Mouse (Mus musculus) testis, postnatal 14 days (tissue): Measurements from ENCODE around the gene Ccs.
"Not testable (repeated sequence)": the region's sequence is repeated elsewhere in the genome, so short reads cannot be mapped to it uniquely, and the experiment has no call there.

Experiments
- DNase-seq: peaks from one replicate; pipeline ENCODE4 v3.0.0; 2021; ENCODE audit warnings: low spot score

Ccs gene

GRCm38 (mm10) chr19:4839149-4839548, at the start of gene Ccs, which contains the start of gene Ccdc87:
Gene Ccs (minus strand): TSS chr19:4839332.
Gene Ccdc87 (plus strand): TSS chr19:4839366.
- peak; percentile 95 for DNase-seq

DNA sequence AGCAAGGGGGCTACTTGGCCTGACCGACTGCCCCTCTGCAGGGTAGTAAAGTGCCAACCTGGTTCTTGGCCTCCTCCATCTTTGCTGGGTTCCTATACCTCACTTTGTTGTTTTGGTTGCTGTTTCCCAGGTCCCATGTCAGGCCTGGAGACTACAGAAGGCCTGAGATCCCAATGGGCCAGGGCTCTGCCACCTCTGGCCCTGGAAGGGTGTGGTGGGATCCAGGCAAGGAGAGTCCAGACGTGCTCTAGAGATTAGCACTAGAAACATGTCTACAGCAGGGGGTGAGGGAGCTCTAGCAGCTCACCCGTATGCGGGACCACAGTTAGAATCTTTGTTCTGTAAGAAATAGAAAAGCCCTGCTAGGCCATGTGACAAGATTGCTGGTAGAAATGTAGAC, 44.8 kb upstream of the Ccs start:
- DNase-seq, result no peak

GRCm38 (mm10) chr19:4879324-4879703, 40.2 kb upstream of the Ccs start:
- DNase-seq, result no peak

DNA sequence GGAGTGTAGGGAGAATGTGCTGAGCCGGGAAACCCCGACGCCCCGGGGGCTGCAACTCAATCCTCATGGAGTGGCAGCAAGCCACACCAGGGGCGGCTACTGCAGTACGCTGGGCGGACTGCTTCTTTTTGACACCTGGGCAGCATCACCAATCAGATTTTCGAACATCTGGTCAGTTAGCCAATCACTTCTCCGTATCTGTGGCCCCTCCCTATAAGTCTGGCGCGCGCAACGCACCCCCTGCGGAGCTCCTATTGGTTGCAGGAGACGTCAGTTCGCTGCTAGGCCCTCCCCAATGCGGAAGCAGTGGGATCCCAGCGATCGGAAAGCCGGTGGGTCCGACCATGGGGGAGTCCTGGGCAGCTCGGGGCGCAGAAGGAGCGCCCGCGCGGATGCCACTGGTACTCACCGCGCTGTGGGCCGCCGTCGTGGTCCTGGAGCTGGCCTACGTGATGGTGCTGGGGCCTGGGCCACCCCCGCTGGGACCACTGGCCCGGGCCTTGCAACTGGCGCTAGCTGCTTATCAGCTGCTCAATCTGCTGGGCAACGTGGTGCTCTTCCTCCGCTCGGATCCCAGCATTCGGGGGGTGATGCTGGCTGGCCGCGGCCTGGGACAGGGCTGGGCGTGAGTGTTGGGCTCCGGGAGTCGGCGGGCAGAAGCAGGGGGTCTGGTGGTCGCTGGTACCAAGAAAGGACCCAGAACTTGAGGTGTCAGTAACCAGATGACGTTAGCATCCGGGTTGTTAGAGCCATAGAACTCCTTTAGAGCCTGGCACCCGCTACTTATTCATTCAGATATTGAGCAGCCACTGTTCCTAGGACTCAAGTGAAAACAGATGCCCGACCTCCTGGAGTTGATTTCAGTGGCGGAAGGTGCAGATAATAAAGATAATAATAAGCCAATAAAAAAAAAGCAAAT, 39.5 kb upstream of the Ccs start, which contains the start of gene Zdhhc24:
Gene Zdhhc24, plus strand, starts transcription at position 264 of the 919 bp plus-strand sequence.
- DNase-seq, result peak; percentile 95

GRCm38 (mm10) chr19:4877785-4878184, 38.7 kb upstream of the Ccs start, which contains the start of gene Actn3:
Gene Actn3 (minus strand): TSS chr19:4877909.
- DNase-seq, result peak; percentile 75

GRCm38 (mm10) chr19:4876755-4877154, 37.6 kb upstream of the Ccs start:
- DNase-seq, result no peak

GRCm38 (mm10) chr19:4876241-4876640, 37.1 kb upstream of the Ccs start:
- DNase-seq, result no peak

- DNase-seq, result not testable (repeated sequence)
Observed at GRCm38 (mm10) chr19:4874613-4875012, 35.5 kb upstream of the Ccs start.

DNA sequence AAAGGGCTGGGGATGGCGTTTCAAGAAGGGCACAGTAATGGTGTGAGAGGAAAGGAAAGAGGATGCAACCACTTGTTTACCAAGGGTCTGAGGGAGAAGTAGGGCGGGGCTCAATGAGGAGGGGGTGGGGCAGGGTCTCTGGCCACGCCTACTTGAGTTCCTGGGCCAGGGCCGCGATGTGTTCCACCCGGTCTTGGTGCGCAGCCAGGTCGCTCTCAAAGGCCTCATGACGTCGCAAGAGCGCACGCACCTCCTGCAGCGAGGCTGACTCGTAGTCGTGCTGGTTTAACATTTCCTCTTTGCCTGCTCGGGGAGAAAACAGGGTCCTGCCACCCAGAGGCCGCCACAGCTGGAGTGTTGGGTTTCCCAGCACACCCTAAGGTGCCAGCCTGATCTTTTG, 26.0 kb upstream of the Ccs start:
- DNase-seq, result peak; percentile 48

GRCm38 (mm10) chr19:4863048-4863447, 23.9 kb upstream of the Ccs start:
- no peak for DNase-seq

DNA sequence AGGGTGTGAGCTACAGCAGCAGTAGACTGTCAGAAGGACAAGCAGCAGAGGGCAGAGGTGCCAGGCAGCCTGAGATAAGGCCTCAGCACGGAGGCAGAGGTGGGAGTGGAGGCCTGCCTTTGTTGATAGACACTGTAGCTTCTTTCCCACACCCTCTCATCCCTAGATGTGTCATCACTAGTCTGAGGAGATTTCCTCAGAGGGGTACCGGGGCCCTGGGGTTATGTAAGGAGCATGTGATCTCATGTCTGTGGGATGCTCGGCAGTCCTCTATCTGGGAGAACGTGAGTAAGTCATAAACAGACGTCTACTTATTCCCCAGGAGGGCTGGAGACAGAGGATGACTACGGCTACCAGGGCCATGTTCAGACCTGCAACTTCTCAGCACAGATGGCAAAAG, 19.9 kb upstream of the Ccs start:
- DNase-seq, result peak; percentile 41

- no peak for DNase-seq
Observed at GRCm38 (mm10) chr19:4855951-4856350, 16.8 kb upstream of the Ccs start.

DNA sequence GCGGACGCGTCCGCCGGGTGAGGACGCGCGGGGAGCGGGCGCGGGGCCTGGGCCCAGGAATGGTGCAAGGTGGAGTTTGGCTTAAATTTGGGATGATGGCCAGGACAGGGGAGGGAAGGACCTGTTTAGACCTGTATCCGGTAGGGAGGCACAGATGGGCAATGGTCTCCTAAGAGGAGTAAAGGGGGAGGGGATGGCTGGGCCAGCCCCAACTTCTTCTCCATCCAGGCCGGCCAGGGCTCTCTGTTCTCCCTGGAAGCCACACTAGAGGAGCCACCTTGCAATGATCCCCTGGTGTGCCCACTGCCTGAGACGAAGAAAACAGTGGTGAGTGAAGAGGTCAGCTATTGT, 16.3 kb upstream of the Ccs start:
- no peak for DNase-seq

GRCm38 (mm10) chr19:4854552-4855469, 15.7 kb upstream of the Ccs start, which contains the start of gene Ctsf:
Gene Ctsf (plus strand): TSS chr19:4855130.
- DNase-seq, result peak; percentile 87

- DNase-seq, result no peak
Observed at GRCm38 (mm10) chr19:4850281-4850680, 11.1 kb upstream of the Ccs start.

DNA sequence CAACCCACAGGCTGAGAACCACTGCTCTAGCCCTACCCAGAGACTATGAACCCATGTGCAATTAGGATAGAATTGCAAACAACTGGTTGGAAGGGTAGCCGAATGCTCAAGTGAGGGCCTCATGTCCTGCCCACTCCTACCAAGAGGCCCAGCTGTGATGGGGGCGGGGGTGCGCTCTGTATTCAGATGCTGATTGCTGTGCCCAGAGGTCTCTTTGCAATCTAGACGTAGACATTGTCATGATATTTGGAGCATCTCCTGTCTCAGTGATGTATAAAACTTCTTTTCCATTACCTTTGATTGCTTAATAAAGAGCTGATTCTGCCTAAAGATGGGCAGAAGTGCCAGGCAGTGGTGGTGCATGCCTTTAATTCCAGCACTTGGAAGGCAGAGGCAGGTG, 10.7 kb upstream of the Ccs start:
- no peak for DNase-seq

DNA sequence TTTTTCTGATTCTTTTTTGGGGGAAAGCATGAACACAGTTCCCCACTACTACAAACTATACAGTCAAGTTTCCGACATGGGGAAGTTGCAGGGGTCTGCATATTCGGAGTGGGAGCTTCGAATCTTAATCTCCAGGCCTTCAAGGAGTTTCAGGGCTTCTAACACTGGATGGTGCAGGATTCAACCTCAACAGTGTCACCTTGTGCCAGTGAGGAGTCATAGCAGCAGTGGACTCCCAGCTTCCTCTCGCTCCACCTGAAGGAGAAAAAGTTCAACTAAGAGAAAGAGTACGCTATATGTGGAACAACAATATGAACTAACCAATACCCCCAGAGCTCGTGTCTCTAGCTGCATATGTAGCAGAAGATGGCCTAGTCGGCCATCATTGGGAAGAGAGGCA, 8.4 kb upstream of the Ccs start:
- DNase-seq, result no peak

- DNase-seq, result no peak
Observed at GRCm38 (mm10) chr19:4845846-4846245, 6.7 kb upstream of the Ccs start.

- no peak for DNase-seq
Observed at GRCm38 (mm10) chr19:4842611-4843010, 3.5 kb upstream of the Ccs start.

DNA sequence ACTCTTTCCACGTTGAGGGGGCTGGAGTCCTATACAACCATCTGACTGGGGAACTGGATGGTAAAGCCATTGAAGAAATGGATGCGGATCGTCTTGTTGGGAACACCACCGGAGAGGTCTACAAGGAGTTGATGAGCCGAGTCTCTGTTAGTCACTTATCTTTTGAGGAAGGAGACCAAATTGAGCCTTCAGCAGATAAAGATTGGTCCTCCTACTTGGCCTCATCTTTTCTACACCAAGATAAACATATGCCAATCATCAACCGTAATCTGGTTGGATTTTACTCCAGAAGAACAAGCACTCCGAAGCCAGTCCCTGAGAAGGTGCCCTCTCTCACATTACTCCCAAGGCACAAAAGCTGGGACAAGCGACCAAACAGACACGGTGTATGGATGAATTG, 1.7 kb upstream of the Ccs start:
- no peak for DNase-seq

DNA sequence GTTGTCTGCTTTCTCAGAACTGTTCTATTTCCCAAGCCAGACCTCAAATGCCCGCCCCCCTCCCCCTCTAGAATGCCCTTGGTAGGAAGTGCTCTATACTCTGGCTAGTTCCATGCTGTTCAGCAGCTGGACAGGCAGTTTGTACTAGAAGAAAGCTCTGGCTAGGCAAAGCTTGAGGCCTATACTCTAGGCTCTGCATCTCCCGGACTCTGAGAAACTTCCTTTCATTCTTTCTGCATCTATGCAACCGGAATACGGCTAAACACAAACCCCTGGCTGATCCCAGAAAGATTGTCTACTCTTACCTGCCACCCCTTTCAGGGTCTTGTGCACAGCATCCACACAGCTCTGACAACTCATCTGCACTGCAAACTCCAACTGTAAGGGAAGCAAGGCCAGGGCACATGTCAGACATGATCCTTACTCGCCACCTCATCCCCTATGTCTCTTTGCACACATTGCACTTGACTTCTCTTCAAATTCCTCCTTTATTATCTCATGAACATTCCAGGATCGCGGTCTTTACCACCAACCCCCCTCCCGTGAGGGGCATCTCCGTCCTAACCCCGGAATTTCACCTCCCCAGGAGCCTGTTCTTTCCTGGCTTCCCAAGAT, 499 bp downstream of the Ccs start:
- no peak for DNase-seq

- DNase-seq, result no peak
Observed at GRCm38 (mm10) chr19:4837049-4837448, 2.1 kb downstream of the Ccs start.
